Mouse (Mus musculus): Measurements from ENCODE around the gene P4ha3.

The P4ha3 gene

GRCm38 (mm10) chr7:100309679-100310078 is 24.4 kb downstream of the P4ha3 start:
- Histone ChIP-seq H3K9me3 (ENCODE audit: low read length) (no peaks in the 10 kb centered on the region), H3K36me3 (ENCODE audit: insufficient read depth, low read length) (no peaks in the 10 kb centered on the region), H3K27me3 (ENCODE audit: insufficient read depth, low read length) (peaks cover 3% of the 10 kb centered on the region; the same call in 1 of the 2 replicates), H3K4me3 (replicated peaks; ENCODE audit: low read length) (no peak overlapping the region), H3K4me1 (replicated peaks; ENCODE audit: low read depth, low read length) (no peaks in the 10 kb centered on the region)
- TF ChIP-seq CTCF (conservative IDR thresholded peaks at IDR 0.05; ENCODE audit: low read length), result no peak
- TF ChIP-seq POU5F1 (IDR thresholded peaks at IDR 0.05; ENCODE audit: borderline replicate concordance, low read length), result no peak
- no peak for TF ChIP-seq NANOG (IDR thresholded peaks at IDR 0.05; ENCODE audit: borderline replicate concordance, low read length)

- TF ChIP-seq NANOG (IDR thresholded peaks at IDR 0.05; ENCODE audit: borderline replicate concordance, low read length) (no peak), POU5F1 (IDR thresholded peaks at IDR 0.05; ENCODE audit: borderline replicate concordance, low read length) (no peak), CTCF (conservative IDR thresholded peaks at IDR 0.05; ENCODE audit: low read length) (no peak)
- no peaks in the 10 kb centered on the region for H3K36me3 ChIP-seq (ENCODE audit: insufficient read depth, low read length)
- no peak overlapping the region for H3K4me3 ChIP-seq (replicated peaks; ENCODE audit: low read length)
- H3K9me3 ChIP-seq (ENCODE audit: low read length), result no peaks in the 10 kb centered on the region
- H3K27me3 ChIP-seq (ENCODE audit: insufficient read depth, low read length), result peaks cover 4% of the 10 kb centered on the region; the same call in 1 of the 2 replicates
- H3K4me1 ChIP-seq (replicated peaks; ENCODE audit: low read depth, low read length), result no peaks in the 10 kb centered on the region
Observed at GRCm38 (mm10) chr7:100310290-100310689, 25.0 kb downstream of the P4ha3 start.

- Histone ChIP-seq H3K27me3 (ENCODE audit: insufficient read depth, low read length) (peaks cover 8% of the 10 kb centered on the region; the same call in 1 of the 2 replicates), H3K9me3 (ENCODE audit: low read length) (no peaks in the 10 kb centered on the region), H3K4me1 (replicated peaks; ENCODE audit: low read depth, low read length) (0 out of 2 replicates have a peak, but pooled peaks cover 2% of the 10 kb centered on the region), H3K36me3 (ENCODE audit: insufficient read depth, low read length) (no peaks in the 10 kb centered on the region), H3K4me3 (replicated peaks; ENCODE audit: low read length) (no peak overlapping the region)
- TF ChIP-seq CTCF (conservative IDR thresholded peaks at IDR 0.05; ENCODE audit: low read length), result no peak
- TF ChIP-seq POU5F1 (IDR thresholded peaks at IDR 0.05; ENCODE audit: borderline replicate concordance, low read length), result no peak
- no peak for TF ChIP-seq NANOG (IDR thresholded peaks at IDR 0.05; ENCODE audit: borderline replicate concordance, low read length)
Observed at GRCm38 (mm10) chr7:100312716-100313115, 27.4 kb downstream of the P4ha3 start.

- H3K9me3 ChIP-seq (ENCODE audit: low read length), result no peaks in the 10 kb centered on the region
- no peaks in the 10 kb centered on the region for H3K36me3 ChIP-seq (ENCODE audit: insufficient read depth, low read length)
- H3K4me3 ChIP-seq (replicated peaks; ENCODE audit: low read length), result no peak overlapping the region
- 0 out of 2 replicates have a peak, but pooled peaks cover 4% of the 10 kb centered on the region for H3K27me3 ChIP-seq (ENCODE audit: insufficient read depth, low read length)
- TF ChIP-seq POU5F1 (IDR thresholded peaks at IDR 0.05; ENCODE audit: borderline replicate concordance, low read length), result no peak
- no peak for TF ChIP-seq NANOG (IDR thresholded peaks at IDR 0.05; ENCODE audit: borderline replicate concordance, low read length)
- no peak for TF ChIP-seq CTCF (conservative IDR thresholded peaks at IDR 0.05; ENCODE audit: low read length)
- H3K4me1 ChIP-seq (replicated peaks; ENCODE audit: low read depth, low read length), result peaks cover 13% of the 10 kb centered on the region
Observed at GRCm38 (mm10) chr7:100316924-100317323, 31.6 kb downstream of the P4ha3 start.

- TF ChIP-seq CTCF (conservative IDR thresholded peaks at IDR 0.05; ENCODE audit: low read length), result no peak
- no peak for TF ChIP-seq POU5F1 (IDR thresholded peaks at IDR 0.05; ENCODE audit: borderline replicate concordance, low read length)
- TF ChIP-seq NANOG (IDR thresholded peaks at IDR 0.05; ENCODE audit: borderline replicate concordance, low read length), result no peak
Observed at GRCm38 (mm10) chr7:100317534-100317933, 32.2 kb downstream of the P4ha3 start.

GRCm38 (mm10) chr7:100323721-100324120 is 38.4 kb downstream of the P4ha3 start:
- Histone ChIP-seq H3K36me3 (ENCODE audit: insufficient read depth, low read length) (peaks cover 27% of the 10 kb centered on the region), H3K9me3 (ENCODE audit: low read length) (no peaks in the 10 kb centered on the region), H3K4me3 (replicated peaks; ENCODE audit: low read length) (no peak overlapping the region), H3K27me3 (ENCODE audit: insufficient read depth, low read length) (no peaks in the 10 kb centered on the region), H3K4me1 (replicated peaks; ENCODE audit: low read depth, low read length) (peaks cover 3% of the 10 kb centered on the region)
- TF ChIP-seq POU5F1 (IDR thresholded peaks at IDR 0.05; ENCODE audit: borderline replicate concordance, low read length), result no peak
- TF ChIP-seq CTCF (conservative IDR thresholded peaks at IDR 0.05; ENCODE audit: low read length), result no peak

More at GRCm38 (mm10) chr7:100317534-100317933, 32.2 kb downstream of the P4ha3 start:
- Histone ChIP-seq H3K9me3 (ENCODE audit: low read length) (no peaks in the 10 kb centered on the region), H3K27me3 (ENCODE audit: insufficient read depth, low read length) (0 out of 2 replicates have a peak, but pooled peaks cover 4% of the 10 kb centered on the region), H3K36me3 (ENCODE audit: insufficient read depth, low read length) (no peaks in the 10 kb centered on the region), H3K4me1 (replicated peaks; ENCODE audit: low read depth, low read length) (peaks cover 13% of the 10 kb centered on the region), H3K4me3 (replicated peaks; ENCODE audit: low read length) (no peak overlapping the region)

- H3K27me3 ChIP-seq (ENCODE audit: insufficient read depth, low read length), result no peaks in the 10 kb centered on the region
Observed at GRCm38 (mm10) chr7:100325482-100325881, 40.2 kb downstream of the P4ha3 start.

GRCm38 (mm10) chr7:100327514-100327913 is 42.2 kb downstream of the P4ha3 start:
- no peaks in the 10 kb centered on the region for H3K4me1 ChIP-seq (replicated peaks; ENCODE audit: low read depth, low read length)
- H3K9me3 ChIP-seq (ENCODE audit: low read length), result no peaks in the 10 kb centered on the region
- no peak overlapping the region for H3K4me3 ChIP-seq (replicated peaks; ENCODE audit: low read length)
- peaks cover 63% of the 10 kb centered on the region for H3K36me3 ChIP-seq (ENCODE audit: insufficient read depth, low read length)
- TF ChIP-seq POU5F1 (IDR thresholded peaks at IDR 0.05; ENCODE audit: borderline replicate concordance, low read length), result no peak
- TF ChIP-seq NANOG (IDR thresholded peaks at IDR 0.05; ENCODE audit: borderline replicate concordance, low read length), result no peak
- no peak for TF ChIP-seq CTCF (conservative IDR thresholded peaks at IDR 0.05; ENCODE audit: low read length)
- no peaks in the 10 kb centered on the region for H3K27me3 ChIP-seq (ENCODE audit: insufficient read depth, low read length)

More at GRCm38 (mm10) chr7:100325482-100325881, 40.2 kb downstream of the P4ha3 start:
- TF ChIP-seq CTCF (conservative IDR thresholded peaks at IDR 0.05; ENCODE audit: low read length), result peak; percentile 71
- no peak for TF ChIP-seq POU5F1 (IDR thresholded peaks at IDR 0.05; ENCODE audit: borderline replicate concordance, low read length)
- no peaks in the 10 kb centered on the region for H3K9me3 ChIP-seq (ENCODE audit: low read length)
- H3K36me3 ChIP-seq (ENCODE audit: insufficient read depth, low read length), result peaks cover 43% of the 10 kb centered on the region
- H3K4me3 ChIP-seq (replicated peaks; ENCODE audit: low read length), result no peak overlapping the region
- H3K4me1 ChIP-seq (replicated peaks; ENCODE audit: low read depth, low read length), result no peaks in the 10 kb centered on the region

GRCm38 (mm10) chr7:100328636-100329035 is 43.3 kb downstream of the P4ha3 start:
- Histone ChIP-seq H3K4me3 (replicated peaks; ENCODE audit: low read length) (no peak overlapping the region), H3K9me3 (ENCODE audit: low read length) (no peaks in the 10 kb centered on the region), H3K27me3 (ENCODE audit: insufficient read depth, low read length) (no peaks in the 10 kb centered on the region), H3K4me1 (replicated peaks; ENCODE audit: low read depth, low read length) (no peaks in the 10 kb centered on the region), H3K36me3 (ENCODE audit: insufficient read depth, low read length) (peaks cover 74% of the 10 kb centered on the region)
- no peak for TF ChIP-seq POU5F1 (IDR thresholded peaks at IDR 0.05; ENCODE audit: borderline replicate concordance, low read length)
- TF ChIP-seq CTCF (conservative IDR thresholded peaks at IDR 0.05; ENCODE audit: low read length), result no peak
- TF ChIP-seq NANOG (IDR thresholded peaks at IDR 0.05; ENCODE audit: borderline replicate concordance, low read length), result no peak

Measured in E14TG2a.4 (cell line).